Mouse (Mus musculus): ENCODE data around the gene Lmntd1. TPM values are rescaled to one million over a fixed set of nuclear protein-coding genes. Genes with fewer than 3 reads are reported as not detected.

Gene Lmntd1
- total and polyA plus RNA-seq, 3 experiments = 0.08 to 0.43 (median 0.26) TPM

GRCm38 (mm10) chr6:145605203-145605602, 8.9 kb downstream of the Lmntd1 start:
- Histone ChIP-seq H3K36me3 (replicated peaks in 1 of 2; ENCODE audit: control insufficient read depth in 1 of 2, insufficient read depth in 1 of 2, low read length in 1 of 2) (no peaks in the 10 kb centered on the region), H3K9ac (ENCODE audit: insufficient read depth, low read depth) (no peak overlapping the region), H3K27ac (ENCODE audit: insufficient read depth, low read depth) (no peak overlapping the region), H3K9me3 (replicated peaks; ENCODE audit: low read length) (no peaks in the 10 kb centered on the region), H3K4me3 (replicated peaks in 1 of 3; ENCODE audit: low read depth in 2 of 3, low read length in 2 of 3, poor library complexity in 1 of 3) (no peak overlapping the region), H3K4me1 (ENCODE audit: control insufficient read depth in 1 of 2, insufficient read depth in 2 of 2) (peaks cover 2 to 9% of the 10 kb centered on the region in 2 experiments; a peak in 2 of 4 replicates), H3K27me3 (replicated peaks) (no peaks in the 10 kb centered on the region), H3K4me2 (ENCODE audit: insufficient read depth, low read depth, poor library complexity, severe bottlenecking) (no peak overlapping the region), H3K79me2 (replicated peaks; ENCODE audit: control insufficient read depth, extremely low read depth, insufficient read depth, poor library complexity, severe bottlenecking) (no peaks in the 10 kb centered on the region)
- TF ChIP-seq ETS1 (conservative IDR thresholded peaks at IDR 0.05; ENCODE audit: low read depth, low read length) = no peak
- no peak for TF ChIP-seq MAFK (IDR thresholded peaks at IDR 0.05; ENCODE audit: insufficient replicate concordance, low read length)
- no peak for TF ChIP-seq USF2 (conservative IDR thresholded peaks at IDR 0.05; ENCODE audit: low read depth, low read length)
- TF ChIP-seq CHD1 (IDR thresholded peaks at IDR 0.05; ENCODE audit: low read depth, low read length) = no peak
- TF ChIP-seq TCF12 (IDR thresholded peaks at IDR 0.05; ENCODE audit: low read depth, low read length) = no peak
- TF ChIP-seq EP300 (IDR thresholded peaks at IDR 0.05; ENCODE audit: low read length) = no peak
- TF ChIP-seq UBTF (IDR thresholded peaks at IDR 0.05; ENCODE audit: low read depth, low read length) = no peak
- no peak for DNase-seq (ENCODE audit: extremely low read depth)
- dilution Hi-C loops (cut with MboI; ENCODE audit: extremely low pct_ligation_motif_present, extremely low pct_unique_long_range_greater_than_20kb, low sequenced_read_pairs) = no loop called here
- in situ Hi-C loops (cut with MboI; ENCODE audit: low pct_ligation_motif_present, low pct_unique_long_range_greater_than_20kb, low sequenced_read_pairs) = no loop called here

- in situ Hi-C loops (cut with MboI; ENCODE audit: low pct_ligation_motif_present, low pct_unique_long_range_greater_than_20kb, low sequenced_read_pairs) = no loop called here
These were observed 9.5 kb downstream of the Lmntd1 start for GRCm38 (mm10) chr6:145604648-145605047.

GRCm38 (mm10) chr6:145604126-145604525, 10.0 kb downstream of the Lmntd1 start:
- Histone ChIP-seq H3K27ac (ENCODE audit: insufficient read depth, low read depth) (no peak overlapping the region), H3K27me3 (replicated peaks) (no peaks in the 10 kb centered on the region), H3K4me3 (replicated peaks in 1 of 3; ENCODE audit: low read depth in 2 of 3, low read length in 2 of 3, poor library complexity in 1 of 3) (no peak overlapping the region), H3K4me1 (ENCODE audit: control insufficient read depth in 1 of 2, insufficient read depth in 2 of 2) (peaks cover 2 to 14% of the 10 kb centered on the region in 2 experiments; a peak in 2 of 4 replicates), H3K36me3 (replicated peaks in 1 of 2; ENCODE audit: control insufficient read depth in 1 of 2, insufficient read depth in 1 of 2, low read length in 1 of 2) (no peaks in the 10 kb centered on the region), H3K4me2 (ENCODE audit: insufficient read depth, low read depth, poor library complexity, severe bottlenecking) (no peak overlapping the region), H3K9ac (ENCODE audit: insufficient read depth, low read depth) (no peak overlapping the region), H3K79me2 (replicated peaks; ENCODE audit: control insufficient read depth, extremely low read depth, insufficient read depth, poor library complexity, severe bottlenecking) (no peaks in the 10 kb centered on the region), H3K9me3 (replicated peaks; ENCODE audit: low read length) (no peaks in the 10 kb centered on the region)
- no peak for DNase-seq (ENCODE audit: extremely low read depth)
- TF ChIP-seq USF1 (IDR thresholded peaks at IDR 0.05; ENCODE audit: low read depth, low read length) = no peak
- TF ChIP-seq BHLHE40 (IDR thresholded peaks at IDR 0.05; ENCODE audit: low read depth, low read length) = no peak
- TF ChIP-seq CHD2 (IDR thresholded peaks at IDR 0.05; ENCODE audit: low read length) = no peak
- no peak for TF ChIP-seq NELFE (IDR thresholded peaks at IDR 0.05; ENCODE audit: low read depth, low read length)
- no peak for TF ChIP-seq MAX (IDR thresholded peaks at IDR 0.05; ENCODE audit: low read length)
- no peak for TF ChIP-seq CHD1 (IDR thresholded peaks at IDR 0.05; ENCODE audit: low read depth, low read length)
- TF ChIP-seq NRF1 (IDR thresholded peaks at IDR 0.05; ENCODE audit: low read depth, low read length) = no peak
- no peak for TF ChIP-seq EP300 (IDR thresholded peaks at IDR 0.05; ENCODE audit: low read length)
- in situ Hi-C loops (cut with MboI; ENCODE audit: low pct_ligation_motif_present, low pct_unique_long_range_greater_than_20kb, low sequenced_read_pairs) (no loop called here), dilution Hi-C loops (cut with MboI; ENCODE audit: extremely low pct_ligation_motif_present, extremely low pct_unique_long_range_greater_than_20kb, low sequenced_read_pairs) (no loop called here)

More at GRCm38 (mm10) chr6:145604648-145605047, 9.5 kb downstream of the Lmntd1 start:
- Histone ChIP-seq H3K9me3 (replicated peaks; ENCODE audit: low read length) (no peaks in the 10 kb centered on the region), H3K4me1 (ENCODE audit: control insufficient read depth in 1 of 2, insufficient read depth in 2 of 2) (peaks cover 2 to 9% of the 10 kb centered on the region in 2 experiments; a peak in 2 of 4 replicates), H3K9ac (ENCODE audit: insufficient read depth, low read depth) (no peak overlapping the region), H3K27me3 (replicated peaks) (no peaks in the 10 kb centered on the region), H3K79me2 (replicated peaks; ENCODE audit: control insufficient read depth, extremely low read depth, insufficient read depth, poor library complexity, severe bottlenecking) (no peaks in the 10 kb centered on the region), H3K4me2 (ENCODE audit: insufficient read depth, low read depth, poor library complexity, severe bottlenecking) (no peak overlapping the region), H3K36me3 (replicated peaks in 1 of 2; ENCODE audit: control insufficient read depth in 1 of 2, insufficient read depth in 1 of 2, low read length in 1 of 2) (no peaks in the 10 kb centered on the region), H3K4me3 (replicated peaks in 1 of 3; ENCODE audit: low read depth in 2 of 3, low read length in 2 of 3, poor library complexity in 1 of 3) (no peak overlapping the region), H3K27ac (ENCODE audit: insufficient read depth, low read depth) (no peak overlapping the region)
- TF ChIP-seq POLR2AphosphoS2 (IDR thresholded peaks at IDR 0.05; ENCODE audit: low read depth, low read length) (no peak), SMC3 (IDR thresholded peaks at IDR 0.05; ENCODE audit: low read depth, low read length) (no peak), PAX5 (IDR thresholded peaks at IDR 0.05; ENCODE audit: low read length) (no peak), EP300 (IDR thresholded peaks at IDR 0.05; ENCODE audit: low read length) (no peak), NRF1 (IDR thresholded peaks at IDR 0.05; ENCODE audit: low read depth, low read length) (no peak), MAFK (IDR thresholded peaks at IDR 0.05; ENCODE audit: insufficient replicate concordance, low read length) (no peak), JUN (IDR thresholded peaks at IDR 0.05; ENCODE audit: insufficient read depth, low read depth, low read length) (no peak), RAD21 (IDR thresholded peaks at IDR 0.05; ENCODE audit: low read depth, low read length) (no peak), CTCF (conservative IDR thresholded peaks at IDR 0.05 in 1 of 2, IDR thresholded peaks at IDR 0.05 in 1 of 2; ENCODE audit: low read depth in 2 of 2, low read length in 2 of 2) (no peak), E2F4 (IDR thresholded peaks at IDR 0.05; ENCODE audit: insufficient replicate concordance, low read depth, low read length) (no peak), USF2 (conservative IDR thresholded peaks at IDR 0.05; ENCODE audit: low read depth, low read length) (no peak), CHD1 (IDR thresholded peaks at IDR 0.05; ENCODE audit: low read depth, low read length) (no peak), MEF2A (IDR thresholded peaks at IDR 0.05; ENCODE audit: borderline replicate concordance, low read depth, low read length) (no peak), ELF1 (IDR thresholded peaks at IDR 0.05; ENCODE audit: low read depth, low read length) (no peak)
- DNase-seq (ENCODE audit: extremely low read depth) = no peak
- dilution Hi-C loops (cut with MboI; ENCODE audit: extremely low pct_ligation_motif_present, extremely low pct_unique_long_range_greater_than_20kb, low sequenced_read_pairs) = no loop called here

Measured in CH12.LX (cell line).